Mouse (Mus musculus) thymus, adult 2 months (tissue): ENCODE data around the gene Rps11.

Source experiments
- CTCF ChIP-seq: fragments of 200-500 bp; IDR thresholded peaks from 2 replicates; pipeline ENCODE4 v1.5.1; 2012; ENCODE audit warnings: mild to moderate bottlenecking, control low read depth, low read length, moderate library complexity, borderline replicate concordance; ENCODE audit not compliant: control insufficient read depth, poor library complexity, insufficient read depth; ENCODE audit errors: extremely low read depth
- POLR2A ChIP-seq: fragments of 200-500 bp; IDR thresholded peaks from 2 replicates; pipeline ENCODE4 v1.6.1; 2012; ENCODE audit warnings: mild to moderate bottlenecking, low read length, control low read depth, moderate library complexity; ENCODE audit not compliant: control insufficient read depth, poor library complexity, insufficient read depth; ENCODE audit errors: extremely low read depth

- TF ChIP-seq CTCF = no peak
- TF ChIP-seq POLR2A = no peak
Measured at GRCm38 (mm10) chr7:45151303-45151702, 27.1 kb upstream of the Rps11 start.
